Mouse (Mus musculus) limb, embryonic 11.5 days (tissue): ENCODE measurements around the gene D5Ertd579e. TPM values are rescaled to one million over a fixed set of nuclear protein-coding genes. Genes with fewer than 3 reads are reported as not detected.

ENCODE experiments used
- ATAC-seq: fragments of 200-750 bp; cut with Nextera tagmentation; 2 replicates; pipeline ENCODE4 v1.8.0; 2017; ENCODE audit warnings: low read depth; ENCODE audit not compliant: insufficient number of reproducible peaks, low FRiP score, low TSS enrichment
- DNase-seq: peaks from one replicate; pipeline ENCODE4 v3.0.0-alpha.2; 2015; ENCODE audit warnings: low spot score
- H3K27ac ChIP-seq: fragments of 300-500 bp; sonication (generic); replicated peaks from 2 replicates; pipeline ENCODE4 v1.5.1; 2014; ENCODE audit warnings: low read depth, mild to moderate bottlenecking, low read length
- H3K27me3 ChIP-seq: fragments of 300-500 bp; sonication (generic); 2 replicates; pipeline ENCODE4 v1.6.1; 2014; ENCODE audit warnings: mild to moderate bottlenecking, low read length, mixed read lengths; ENCODE audit not compliant: control insufficient read depth, insufficient read depth
- H3K36me3 ChIP-seq: fragments of 300-500 bp; sonication (generic); 2 replicates; pipeline ENCODE4 v1.6.1; 2014; ENCODE audit warnings: mild to moderate bottlenecking, low read length, moderate library complexity, mixed read lengths; ENCODE audit not compliant: control insufficient read depth, insufficient read depth
- H3K4me1 ChIP-seq: fragments of 300-500 bp; sonication (generic); 2 replicates; pipeline ENCODE4 v1.6.1; 2014; ENCODE audit warnings: low read length, mixed read lengths; ENCODE audit not compliant: control insufficient read depth, insufficient read depth
- H3K4me2 ChIP-seq: fragments of 300-500 bp; sonication (generic); 2 replicates; pipeline ENCODE4 v1.6.1; 2014; ENCODE audit warnings: low read depth, mild to moderate bottlenecking, moderate library complexity; ENCODE audit not compliant: severe bottlenecking
- H3K4me3 ChIP-seq: fragments of 300-500 bp; sonication (generic); 2 replicates; pipeline ENCODE4 v1.5.1; 2014; ENCODE audit warnings: low read depth, low read length
- H3K9ac ChIP-seq: fragments of 300-500 bp; sonication (generic); 2 replicates; pipeline ENCODE4 v1.6.1; 2014; ENCODE audit warnings: mild to moderate bottlenecking, low read length
- H3K9me3 ChIP-seq: fragments of 300-500 bp; sonication (generic); 2 replicates; pipeline ENCODE4 v1.6.1; 2016; ENCODE audit warnings: low read length; ENCODE audit not compliant: control insufficient read depth
- WGBS: fragments of 180-500 bp; shearing (Covaris S2); extraction: QIAGEN DNeasy Blood & Tissue Kit; methylation state at CpG from one replicate; pipeline ENCODE4 v1.1.7; 2014; 5-methylcytosine and 5-hydroxymethylcytosine counted together
- polyA plus RNA-seq: library from polyadenylated mRNA; unstranded; fragments of >200 nt; fragmentation: Nextera tagmentation; extraction: Ambion mirVana; gene quantifications from 2 replicates; pipeline ENCODE4 v1.2.1, GENCODE M21; 2014

Gene D5Ertd579e
- polyA plus RNA-seq, 1 experiment from 2014 or later: 22.2 TPM

DNA sequence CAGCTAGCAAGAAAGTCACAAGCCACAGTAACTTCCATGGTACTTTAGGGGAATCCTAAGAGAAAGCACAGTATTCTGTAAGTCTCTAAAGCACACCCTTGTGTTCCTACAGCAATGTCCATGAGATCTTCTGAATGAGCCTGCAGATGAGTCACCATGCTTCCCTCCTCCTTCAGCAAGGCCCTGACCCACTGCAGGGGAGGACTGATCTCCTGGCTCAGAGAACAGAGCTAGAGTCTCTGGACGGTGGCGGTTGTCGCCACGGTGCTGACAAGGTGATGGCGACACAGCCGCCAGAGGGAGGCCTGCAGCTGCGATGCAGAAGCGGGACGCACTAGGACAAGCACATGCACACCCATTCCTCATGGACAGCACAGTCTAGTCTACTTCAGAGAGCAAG is 93.8 kb downstream of the D5Ertd579e start:
- Histone ChIP-seq H3K27ac (no peak overlapping the region), H3K9me3 (no peaks in the 10 kb centered on the region), H3K36me3 (peaks cover 11% of the 10 kb centered on the region), H3K27me3 (no peaks in the 10 kb centered on the region), H3K4me3 (no peak overlapping the region), H3K4me2 (no peak overlapping the region), H3K4me1 (no peaks in the 10 kb centered on the region), H3K9ac (no peak overlapping the region)
- WGBS: 92% methylated on average over 9 of the region's 9 CpGs
- no peak for ATAC-seq
- DNase-seq: no peak

GRCm38 (mm10) chr5:36601492-36601891 is 94.3 kb downstream of the D5Ertd579e start:
- no peak overlapping the region for H3K9ac ChIP-seq
- H3K36me3 ChIP-seq: peaks cover 11% of the 10 kb centered on the region
- no peak for DNase-seq
- WGBS: 94% methylated on average over 7 of the region's 7 CpGs
- no peaks in the 10 kb centered on the region for H3K27me3 ChIP-seq
- no peaks in the 10 kb centered on the region for H3K4me1 ChIP-seq
- H3K4me2 ChIP-seq: no peak overlapping the region
- no peak overlapping the region for H3K4me3 ChIP-seq
- no peak overlapping the region for H3K27ac ChIP-seq
- no peak for ATAC-seq
- H3K9me3 ChIP-seq: no peaks in the 10 kb centered on the region

DNA sequence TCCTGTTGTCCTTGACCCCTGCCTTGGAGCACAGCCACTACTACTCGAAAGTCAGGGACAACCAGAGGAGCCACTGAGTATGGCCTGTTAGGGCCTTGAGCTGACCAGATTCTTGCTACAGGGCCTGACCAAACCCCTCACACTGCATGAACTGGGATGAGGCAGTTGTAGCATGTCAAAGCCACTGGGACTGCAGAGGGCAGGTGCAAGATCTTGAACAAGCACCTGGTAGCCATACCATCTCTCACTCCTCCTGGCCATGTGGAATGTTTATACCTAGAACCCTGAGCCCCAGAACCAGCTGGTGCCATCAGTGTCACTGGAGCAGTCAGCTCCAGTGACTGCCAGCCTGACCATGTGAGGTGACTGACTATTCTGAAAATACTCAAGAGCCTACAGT is 96.9 kb downstream of the D5Ertd579e start:
- DNase-seq (no peak), ATAC-seq (no peak)
- H3K36me3 ChIP-seq: peaks cover 3% of the 10 kb centered on the region

GRCm38 (mm10) chr5:36597653-36598052 is 98.2 kb downstream of the D5Ertd579e start:
- Histone ChIP-seq H3K27me3 (no peaks in the 10 kb centered on the region), H3K9me3 (no peaks in the 10 kb centered on the region), H3K4me1 (no peaks in the 10 kb centered on the region), H3K4me2 (no peak overlapping the region), H3K9ac (no peak overlapping the region), H3K36me3 (peaks cover 3% of the 10 kb centered on the region), H3K4me3 (no peak overlapping the region), H3K27ac (no peak overlapping the region)
- ATAC-seq (no peak), DNase-seq (peak; percentile 22)
- 32% methylated on average over 4 of the region's 4 CpGs for WGBS

More for the DNA sequence above, 96.9 kb downstream of the D5Ertd579e start:
- Histone ChIP-seq H3K4me3 (no peak overlapping the region), H3K27me3 (no peaks in the 10 kb centered on the region), H3K27ac (no peak overlapping the region), H3K9ac (no peak overlapping the region), H3K4me2 (no peak overlapping the region), H3K4me1 (no peaks in the 10 kb centered on the region), H3K9me3 (no peaks in the 10 kb centered on the region)
- 88% methylated on average over 1 of the region's 1 CpGs for WGBS

DNA sequence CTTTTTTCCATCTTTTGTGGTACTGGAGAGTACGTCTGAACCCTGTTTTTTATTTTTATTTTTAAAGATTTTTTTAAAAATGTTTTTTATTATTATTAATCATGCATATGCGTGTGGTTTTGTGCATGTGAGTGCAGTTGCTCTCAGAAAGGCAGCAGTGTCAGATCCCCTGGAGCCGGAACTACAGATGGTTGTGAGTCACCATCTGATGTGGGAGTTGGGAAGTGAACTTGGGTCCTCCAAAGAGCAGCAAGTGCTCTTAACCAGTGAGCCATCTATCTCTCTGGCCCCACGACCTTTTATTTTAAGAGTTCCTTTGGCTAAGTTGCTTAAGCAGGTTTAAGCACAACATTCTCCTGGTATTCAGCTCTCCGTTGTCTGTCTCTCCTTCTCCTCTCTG is 99.6 kb downstream of the D5Ertd579e start:
- Histone ChIP-seq H3K4me3 (no peak overlapping the region), H3K4me2 (no peak overlapping the region), H3K27ac (no peak overlapping the region), H3K4me1 (no peaks in the 10 kb centered on the region), H3K9ac (no peak overlapping the region), H3K36me3 (peaks cover 3% of the 10 kb centered on the region), H3K27me3 (no peaks in the 10 kb centered on the region), H3K9me3 (no peaks in the 10 kb centered on the region)
- WGBS: 78% methylated on average over 5 of the region's 5 CpGs
- no peak for DNase-seq
- ATAC-seq: no peak

- ATAC-seq (no peak), DNase-seq (no peak)
- Histone ChIP-seq H3K4me1 (no peaks in the 10 kb centered on the region), H3K4me3 (no peak overlapping the region), H3K27me3 (no peaks in the 10 kb centered on the region), H3K9ac (no peak overlapping the region), H3K9me3 (no peaks in the 10 kb centered on the region), H3K27ac (no peak overlapping the region), H3K36me3 (peaks cover 3% of the 10 kb centered on the region; the same call in 1 of the 2 replicates), H3K4me2 (no peak overlapping the region)
- 16% methylated on average over 3 of the region's 3 CpGs for WGBS
Measured at GRCm38 (mm10) chr5:36595115-36595514, 100.7 kb downstream of the D5Ertd579e start.

DNA sequence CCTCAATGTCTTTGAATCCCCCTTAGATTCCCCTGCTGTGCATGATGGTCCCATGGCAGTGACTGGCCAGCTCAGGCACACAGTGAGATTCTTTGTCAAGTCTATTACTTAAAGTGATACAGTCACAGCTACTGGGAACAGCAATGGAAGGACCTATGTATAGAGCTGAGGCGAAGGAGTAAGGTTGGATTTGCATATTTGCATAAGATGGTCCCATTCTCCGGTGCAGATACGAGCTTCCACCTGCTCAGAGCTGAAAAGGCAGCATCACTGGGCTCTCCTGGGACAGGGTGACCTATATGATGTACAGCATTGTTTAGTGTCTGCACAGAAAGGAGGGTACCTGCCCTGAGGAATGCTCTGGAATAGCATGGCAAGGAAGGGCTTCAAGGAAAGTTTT is 101.5 kb downstream of the D5Ertd579e start:
- no peak overlapping the region for H3K4me3 ChIP-seq
- H3K27me3 ChIP-seq: no peaks in the 10 kb centered on the region
- no peak overlapping the region for H3K9ac ChIP-seq
- peaks cover 2% of the 10 kb centered on the region; the same call in 1 of the 2 replicates for H3K36me3 ChIP-seq
- H3K4me1 ChIP-seq: no peaks in the 10 kb centered on the region
- no peak overlapping the region for H3K27ac ChIP-seq
- no peak for DNase-seq
- no peak overlapping the region for H3K4me2 ChIP-seq
- WGBS: 78% methylated on average over 3 of the region's 3 CpGs
- no peak for ATAC-seq
- H3K9me3 ChIP-seq: no peaks in the 10 kb centered on the region

GRCm38 (mm10) chr5:36593176-36593575 is 102.6 kb downstream of the D5Ertd579e start, which contains the start of gene Tbc1d14:
Tbc1d14 (minus strand) TSS chr5:36593276.
- no peaks in the 10 kb centered on the region for H3K9me3 ChIP-seq
- H3K4me3 ChIP-seq: no peak within 1 kb of the TSS
- ATAC-seq: no peak
- no peak for DNase-seq
- 68% methylated on average over 5 of the region's 5 CpGs for WGBS
- H3K4me2 ChIP-seq: no peak within 1 kb of the TSS
- no peaks in the 10 kb centered on the region for H3K27me3 ChIP-seq
- H3K4me1 ChIP-seq: no peaks in the 10 kb centered on the region
- H3K27ac ChIP-seq: no peak within 1 kb of the TSS
- H3K36me3 ChIP-seq: no peaks in the 10 kb centered on the region
- no peak within 1 kb of the TSS for H3K9ac ChIP-seq

DNA sequence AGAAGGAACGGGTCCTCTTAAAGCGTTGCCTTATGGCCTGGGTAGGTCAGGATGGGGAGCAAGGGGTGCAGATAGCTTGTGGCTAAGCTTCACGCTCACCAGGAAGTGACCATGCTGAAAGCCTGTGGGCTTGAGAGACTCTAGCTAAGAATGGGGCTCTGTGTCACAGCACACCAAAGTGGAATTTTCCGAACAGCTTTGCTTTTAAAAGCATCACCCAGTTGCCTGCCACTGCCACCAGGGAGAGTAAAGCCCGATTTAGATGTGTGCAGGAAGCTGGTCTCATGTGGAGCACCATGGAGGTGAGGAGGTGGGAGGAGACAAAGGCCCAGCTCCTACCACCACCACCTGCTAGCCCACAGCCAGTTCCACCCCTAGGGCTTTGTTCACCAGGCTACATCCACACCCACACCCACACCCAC is 105.3 kb downstream of the D5Ertd579e start:
- no peaks in the 10 kb centered on the region for H3K9me3 ChIP-seq
- WGBS: 67% methylated on average over 5 of the region's 5 CpGs
- DNase-seq (no peak), ATAC-seq (0 out of 2 replicates have a peak, but pooled peaks have one; percentile 21)
- H3K4me1 ChIP-seq: no peaks in the 10 kb centered on the region
- no peaks in the 10 kb centered on the region for H3K36me3 ChIP-seq
- H3K9ac ChIP-seq: no peak overlapping the region
- H3K27ac ChIP-seq: no peak overlapping the region
- no peaks in the 10 kb centered on the region; the same call in 1 of the 2 replicates for H3K27me3 ChIP-seq
- no peak overlapping the region for H3K4me2 ChIP-seq
- H3K4me3 ChIP-seq: no peak overlapping the region
